Mouse (Mus musculus) gastrocnemius, postnatal 36 days (tissue): Measurements from ENCODE around the gene Mlh1. TPM values are rescaled to one million over a fixed set of nuclear protein-coding genes. Genes with fewer than 3 reads are reported as not detected.
A peak's percentile ranks its signal among the peaks of the same experiment; 100 is the strongest.

Source experiments
- DNase-seq, 2 experiments: peaks; one replicate each; pipeline ENCODE4 v3.0.0; 2022
- intact Hi-C: fragments of 180-260 bp; cut with DNase I; formaldehyde crosslinking; loops from one replicate; pipeline ENCODE4 v1.15.1; 2025
- total RNA-seq, 2 experiments: library from RNA; stranded (reverse); gene quantifications; 2 replicates each; pipeline ENCODE4 v1.2.3; 2021

The Mlh1 gene
- total RNA-seq, 2 experiments from 2014 or later = 4.9 to 8.4 TPM

DNA sequence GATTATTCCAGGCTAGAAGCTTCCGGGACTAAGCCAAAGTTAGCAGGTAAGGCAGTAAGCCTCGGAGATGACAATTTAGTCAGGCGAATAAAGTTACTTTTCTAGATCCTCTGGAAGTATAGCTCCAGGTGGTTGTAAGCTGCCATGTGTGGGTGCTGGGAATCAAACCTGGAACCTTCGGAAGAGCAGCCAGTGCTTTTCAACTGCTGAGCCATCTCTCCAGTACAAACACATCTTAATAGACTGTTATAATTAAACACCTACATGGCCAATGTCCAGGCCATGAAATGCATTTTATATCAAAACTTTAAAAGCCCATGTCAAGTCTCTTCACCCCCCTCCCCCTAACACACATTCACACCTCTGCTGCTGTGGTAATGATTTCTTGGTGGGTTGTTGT lies 16.4 kb upstream of the Mlh1 start:
- no peak for DNase-seq
- intact Hi-C loops = no loop called here

DNA sequence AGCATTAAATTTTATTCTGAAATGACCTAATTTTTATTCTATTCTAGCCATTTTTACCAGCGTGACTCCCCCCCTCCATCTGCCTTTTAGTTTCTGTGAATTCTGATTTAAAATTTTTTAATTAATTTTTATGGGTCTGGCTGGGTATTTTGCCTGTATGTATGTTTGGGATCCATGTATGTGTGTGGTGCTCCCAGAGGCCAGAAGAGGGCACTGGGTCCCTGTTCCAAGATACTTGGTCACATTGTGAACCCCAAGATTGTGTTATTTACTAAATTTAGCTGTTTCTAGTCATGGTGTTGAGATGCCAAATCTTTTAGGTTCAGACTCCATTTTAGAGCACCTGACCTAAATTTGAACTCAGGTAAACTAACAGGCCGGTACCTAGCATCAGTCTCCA lies 14.9 kb upstream of the Mlh1 start:
- intact Hi-C loops = no loop called here
- DNase-seq = no peak

DNA sequence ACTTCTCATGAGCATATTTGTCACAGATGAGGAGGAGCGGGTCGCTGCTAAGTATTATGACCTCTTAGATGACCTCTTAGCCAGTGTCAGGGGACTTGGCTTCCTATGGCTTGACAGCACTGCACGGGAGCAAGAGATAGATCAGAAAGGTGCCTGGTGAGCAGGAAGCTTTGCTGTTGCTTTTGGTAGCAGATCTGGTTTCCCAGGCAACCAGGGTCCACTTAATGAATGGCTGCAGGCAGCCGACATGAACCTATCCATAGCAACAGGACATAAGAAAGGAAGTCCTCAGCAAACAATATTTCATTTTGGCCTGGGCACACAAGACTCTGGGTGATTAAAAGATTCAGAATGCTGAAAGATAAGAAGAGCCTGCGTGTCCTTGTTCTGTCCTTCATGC lies 14.1 kb upstream of the Mlh1 start:
- DNase-seq = no peak
- intact Hi-C loops = no loop called here

DNA sequence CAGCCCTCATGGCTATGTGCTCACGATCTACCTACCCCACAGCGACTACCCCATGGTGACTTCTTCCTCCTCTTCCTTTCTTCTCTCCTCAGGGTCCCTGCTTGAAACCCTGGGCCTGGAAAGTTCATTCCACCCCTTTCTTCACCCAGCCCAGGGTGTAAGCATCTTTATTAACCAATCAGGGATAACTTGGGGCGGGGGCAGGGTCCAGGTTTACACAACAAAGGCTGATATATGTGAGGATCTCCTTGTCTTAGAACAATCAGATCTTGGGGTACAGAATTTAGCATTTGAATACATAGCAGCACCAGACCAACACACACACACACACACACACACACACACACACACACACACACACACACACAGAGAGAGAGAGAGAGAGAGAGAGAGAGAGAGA lies 13.5 kb upstream of the Mlh1 start:
- no peak for DNase-seq

DNA sequence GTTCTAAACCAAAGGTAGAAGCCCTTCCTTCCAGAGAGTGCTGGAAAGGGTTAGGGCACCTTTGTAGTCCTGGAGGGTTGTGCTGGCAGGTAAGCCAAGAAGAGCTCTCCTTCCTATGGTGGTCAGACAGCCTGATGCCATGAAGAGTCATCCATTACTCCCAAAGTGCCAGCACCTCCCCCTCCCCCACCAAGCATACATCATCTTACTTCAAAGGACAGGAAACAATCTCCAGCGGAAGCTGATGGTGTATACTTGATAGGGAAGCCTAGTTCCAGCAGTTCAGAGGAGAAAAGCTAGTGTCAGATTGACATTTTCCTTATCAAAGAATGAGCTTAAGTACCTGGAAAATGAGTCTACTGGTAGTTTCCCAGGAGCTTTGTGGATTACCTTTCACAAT lies 3.6 kb upstream of the Mlh1 start:
- no peak for DNase-seq
- intact Hi-C loops = no loop called here

More for the DNA sequence above, 13.5 kb upstream of the Mlh1 start:
- intact Hi-C loops = no loop called here

DNA sequence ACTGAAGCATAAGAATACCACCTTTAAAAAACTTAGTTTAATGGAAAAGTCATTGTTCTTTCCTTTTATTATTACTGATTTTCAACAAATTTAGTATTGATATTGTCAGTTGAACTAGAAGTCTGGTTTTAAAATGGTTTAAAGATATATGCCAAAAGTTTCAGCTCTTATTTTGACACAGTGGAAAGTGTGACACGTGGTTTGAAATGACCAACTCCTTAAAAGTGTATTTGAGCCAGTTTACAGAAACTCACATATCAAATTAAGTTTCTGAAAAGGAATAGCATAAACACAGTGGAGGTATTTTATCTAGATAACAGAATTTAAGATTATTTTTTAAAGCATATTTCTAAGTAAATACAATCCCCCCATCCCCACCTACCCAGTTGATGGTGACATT lies 2.4 kb upstream of the Mlh1 start:
- intact Hi-C loops = no loop called here
- DNase-seq = no peak

DNA sequence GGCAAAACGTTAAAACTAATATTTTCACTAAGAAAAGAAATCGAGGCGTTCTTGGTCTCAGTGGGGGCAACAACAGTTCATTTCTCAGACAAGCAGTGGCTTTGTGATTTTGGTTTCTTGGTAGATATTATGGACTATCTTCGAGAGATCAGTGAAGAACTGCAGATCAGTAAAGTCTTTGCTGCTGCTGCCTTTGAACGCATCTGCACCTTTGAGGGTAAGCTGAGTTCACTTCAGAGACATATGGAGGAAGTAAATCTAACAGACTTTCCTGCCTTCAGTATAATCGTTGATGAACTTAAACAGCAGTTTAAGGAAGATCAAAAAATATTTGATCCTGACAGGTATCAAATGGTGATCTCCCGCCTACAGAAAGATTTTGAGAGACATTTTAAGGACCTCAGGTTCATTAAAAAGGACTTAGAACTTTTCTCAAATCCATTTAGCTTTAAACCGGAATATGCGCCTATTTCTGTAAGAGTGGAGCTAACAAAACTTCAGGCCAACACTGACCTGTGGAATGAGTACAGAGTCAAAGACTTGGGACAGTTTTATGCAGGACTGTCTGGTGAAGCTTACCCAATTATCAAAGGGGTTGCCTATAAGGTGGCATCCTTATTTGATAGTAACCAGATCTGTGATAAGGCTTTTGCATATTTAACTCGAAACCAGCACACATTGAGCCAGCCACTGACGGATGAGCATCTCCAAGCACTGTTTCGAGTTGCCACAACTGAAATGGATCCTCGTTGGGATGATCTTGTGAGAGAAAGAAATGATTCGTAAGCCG lies 1.6 kb upstream of the Mlh1 start:
- intact Hi-C loops = no loop called here
- no peak for DNase-seq

DNA sequence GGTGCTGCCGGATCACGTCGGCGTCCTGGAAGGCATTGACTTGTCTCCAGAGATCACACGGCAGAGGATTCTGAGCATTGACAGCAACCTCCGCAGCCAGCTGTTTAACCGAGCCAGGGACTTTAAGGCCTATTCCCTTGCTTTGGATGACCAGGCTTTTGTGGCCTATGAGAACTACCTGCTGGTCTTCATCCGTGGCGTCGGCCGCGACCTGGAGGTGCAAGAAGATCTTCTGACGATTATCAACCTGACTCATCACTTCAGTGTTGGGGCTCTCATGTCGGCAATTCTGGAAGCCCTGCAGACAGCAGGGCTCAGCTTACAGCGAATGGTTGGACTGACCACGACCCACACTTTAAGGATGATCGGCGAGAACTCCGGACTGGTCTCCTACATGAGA lies 765 bp upstream of the Mlh1 start:
- DNase-seq = peak in 1 of 2 experiments; percentile 9
- intact Hi-C loops = no loop called here

DNA sequence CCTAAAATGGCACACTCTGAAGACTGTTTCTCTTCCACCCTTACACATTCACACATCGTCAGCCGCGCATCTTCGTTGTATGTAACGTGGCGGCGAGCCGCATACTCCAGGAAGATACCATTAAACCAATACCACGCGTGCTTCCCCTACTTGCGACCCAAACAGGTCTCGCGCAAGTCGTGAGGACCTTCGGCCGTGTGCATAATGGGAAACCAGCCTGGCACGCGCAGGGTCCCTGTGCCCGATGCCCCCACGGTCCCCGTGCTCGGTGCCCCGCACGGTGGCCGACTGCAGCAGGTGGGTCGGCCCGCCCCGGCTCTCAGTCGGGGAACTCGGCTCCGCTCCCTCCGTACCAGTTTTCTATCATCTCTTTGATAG lies 546 bp downstream of the Mlh1 start:
- intact Hi-C loops = no loop called here

DNA sequence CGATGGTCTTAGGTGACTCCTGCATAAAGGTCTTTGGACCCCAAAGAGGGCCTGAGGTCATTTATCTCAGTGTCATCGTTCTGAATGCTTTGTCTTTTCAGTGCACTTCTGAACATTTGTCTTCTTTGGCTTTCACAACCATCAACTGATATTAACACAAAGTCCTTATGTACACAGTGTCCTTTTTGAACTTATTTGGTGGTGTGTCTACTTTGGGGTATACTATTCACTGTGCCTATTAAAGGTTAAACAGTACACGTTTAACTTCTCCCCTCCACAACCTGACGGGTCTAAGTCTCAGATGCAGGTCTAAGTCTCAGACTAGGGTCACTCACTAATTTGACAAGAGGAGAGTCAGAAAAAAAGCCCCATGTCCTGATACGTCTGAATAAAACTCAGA lies 985 bp downstream of the Mlh1 start:
- intact Hi-C loops = no loop called here
- DNase-seq = no peak

More for the DNA sequence above, 546 bp downstream of the Mlh1 start:
- no peak for DNase-seq

DNA sequence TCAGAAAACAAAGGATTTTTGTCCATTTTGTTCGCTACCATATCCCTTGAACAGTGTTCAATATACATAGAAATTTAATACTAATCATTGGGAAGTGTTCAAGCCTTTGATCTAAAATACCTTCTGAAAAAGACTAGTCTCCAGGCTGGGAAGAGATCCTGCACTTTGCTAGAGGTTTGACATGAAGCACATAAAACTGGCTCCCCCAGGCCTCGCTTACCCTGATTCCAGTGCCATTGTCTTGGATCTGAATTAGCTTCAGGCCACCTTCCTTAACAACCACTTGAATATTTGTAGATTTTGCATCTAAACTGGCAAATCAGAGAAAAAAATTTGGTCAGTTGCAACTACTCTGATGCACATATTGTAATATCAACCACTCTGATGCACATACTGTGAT lies 3.6 kb downstream of the Mlh1 start:
- intact Hi-C loops = no loop called here
- DNase-seq = no peak

DNA sequence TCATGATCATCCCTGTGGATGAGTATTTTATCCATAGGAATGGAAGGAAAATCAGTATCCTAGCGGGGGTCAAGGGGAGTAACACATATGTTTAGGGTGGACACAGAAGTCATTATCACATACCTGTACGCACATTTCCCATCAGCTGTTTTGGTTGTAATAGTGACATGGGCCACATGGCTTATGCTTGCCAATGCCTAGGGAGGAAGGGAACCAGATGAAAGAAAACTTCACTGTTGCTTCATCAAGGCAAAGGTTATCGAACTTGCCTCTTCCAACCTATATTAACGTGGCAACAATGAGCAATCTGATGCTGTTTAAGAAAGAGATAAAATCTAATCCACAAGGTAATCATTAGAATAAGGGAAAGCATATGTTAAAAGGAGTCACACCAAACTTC lies 10.2 kb downstream of the Mlh1 start:
- intact Hi-C loops = no loop called here
- no peak for DNase-seq

DNA sequence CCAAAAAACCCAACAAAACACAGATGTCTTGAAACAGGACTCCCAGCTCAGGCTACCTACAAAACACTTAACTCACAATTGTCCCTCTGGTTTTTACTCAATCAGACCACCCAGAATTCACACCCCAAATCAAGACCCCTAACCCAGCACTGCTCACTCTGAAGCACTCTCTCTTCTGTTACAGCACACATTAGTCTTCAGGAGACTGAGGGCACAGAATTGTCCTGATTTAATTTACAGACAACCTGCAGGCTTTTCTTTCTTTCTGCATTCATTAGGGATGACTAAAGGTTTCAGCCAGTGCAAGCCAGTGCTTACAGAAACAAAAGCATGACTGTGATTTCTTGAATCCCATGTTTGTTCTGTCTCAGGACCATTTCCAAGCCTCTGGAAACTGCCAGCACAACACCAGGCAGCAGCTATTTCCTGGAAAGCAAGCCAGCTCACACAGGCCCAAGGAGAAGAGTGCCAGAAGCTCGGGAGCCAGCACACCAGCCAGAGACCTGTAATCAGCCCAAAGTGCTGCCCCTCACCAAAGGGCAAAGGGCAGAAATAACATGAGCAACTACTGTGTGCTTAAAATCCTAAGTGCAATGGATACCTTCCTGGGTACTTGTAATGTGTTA lies 11.1 kb downstream of the Mlh1 start:
- peak; percentile 13 to 33 for DNase-seq
- intact Hi-C loops = no loop called here

DNA sequence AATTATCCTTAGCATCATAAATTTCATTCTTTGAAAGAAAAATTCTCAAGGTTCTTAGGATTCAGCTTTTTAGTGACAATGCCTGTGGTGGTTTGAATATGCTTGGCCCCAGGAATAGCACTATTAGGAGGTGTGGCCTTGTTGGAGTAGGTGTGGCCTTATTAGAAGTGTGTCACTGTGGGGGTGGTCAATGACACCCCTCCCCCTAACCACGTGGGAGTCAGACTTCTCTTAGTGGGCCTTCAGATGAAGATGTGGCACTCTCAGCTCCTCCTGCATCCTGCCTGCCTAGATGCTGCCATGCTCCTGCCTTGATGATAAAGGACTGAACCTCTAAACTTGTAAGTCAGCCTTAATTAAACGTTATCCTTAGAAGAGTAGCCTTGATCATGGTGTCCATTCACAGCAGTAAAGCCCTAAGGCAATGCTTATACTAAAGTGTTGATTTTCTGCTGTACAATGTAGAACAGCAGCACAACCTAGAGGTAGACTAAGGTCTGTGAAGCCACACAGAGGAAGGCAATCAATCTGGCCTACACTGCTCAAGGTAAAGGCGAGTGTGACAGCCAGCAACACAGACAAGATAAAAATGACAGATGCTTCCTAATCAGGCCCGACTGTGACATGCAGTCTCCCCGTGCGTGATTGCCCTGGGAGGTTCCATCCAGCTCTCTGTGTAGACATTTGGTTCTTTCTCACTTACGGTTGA lies 19.3 kb downstream of the Mlh1 start:
- DNase-seq = no peak
- intact Hi-C loops = no loop called here

DNA sequence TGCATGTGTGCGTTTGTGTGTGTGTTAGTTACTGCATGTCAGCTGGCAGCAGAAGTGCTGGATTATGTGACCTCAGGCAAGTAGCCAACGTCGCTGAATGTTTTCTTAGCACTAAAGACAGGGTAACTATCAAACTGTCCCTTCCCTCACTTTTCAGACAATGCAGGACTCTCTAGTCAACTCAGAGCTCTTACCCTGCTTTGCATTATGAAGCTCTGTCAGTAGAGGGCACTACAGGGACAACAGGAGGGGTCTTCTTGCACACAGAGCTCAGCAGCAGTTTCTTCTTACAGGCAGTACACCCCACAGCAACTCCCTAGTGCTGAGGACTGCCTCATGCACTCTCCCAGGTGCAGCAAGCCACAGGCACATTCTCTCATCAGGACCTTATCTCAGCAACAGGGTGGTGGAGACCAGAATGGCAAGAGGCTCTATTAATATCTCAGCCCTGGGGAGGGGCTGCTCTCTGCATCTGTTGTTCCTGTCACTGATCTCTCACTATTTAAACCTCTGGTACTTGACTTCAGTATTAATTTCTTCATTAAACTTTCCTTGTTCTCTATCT lies 23.8 kb downstream of the Mlh1 start:
- intact Hi-C loops = no loop called here
- DNase-seq = peak in 1 of 2 experiments; percentile 9

DNA sequence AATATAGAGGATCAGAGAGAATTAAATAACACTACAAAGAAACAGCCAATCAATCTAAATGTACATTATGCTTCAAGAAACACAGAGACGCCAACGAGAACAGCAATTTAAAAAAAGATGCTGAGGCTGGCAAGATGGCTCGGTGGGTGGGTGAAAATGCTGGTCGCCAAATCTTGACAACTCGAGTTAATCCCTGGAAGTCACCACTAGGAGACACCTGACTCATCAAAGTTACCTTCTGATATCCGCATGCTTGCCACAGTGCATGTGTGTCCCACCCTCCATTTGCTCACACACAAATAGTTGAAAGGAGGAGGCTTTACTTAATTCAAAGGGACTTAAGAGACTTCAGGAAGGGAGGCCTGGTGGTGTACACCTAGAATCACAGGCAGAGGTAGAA lies 26.0 kb downstream of the Mlh1 start:
- intact Hi-C loops = no loop called here
- no peak for DNase-seq

DNA sequence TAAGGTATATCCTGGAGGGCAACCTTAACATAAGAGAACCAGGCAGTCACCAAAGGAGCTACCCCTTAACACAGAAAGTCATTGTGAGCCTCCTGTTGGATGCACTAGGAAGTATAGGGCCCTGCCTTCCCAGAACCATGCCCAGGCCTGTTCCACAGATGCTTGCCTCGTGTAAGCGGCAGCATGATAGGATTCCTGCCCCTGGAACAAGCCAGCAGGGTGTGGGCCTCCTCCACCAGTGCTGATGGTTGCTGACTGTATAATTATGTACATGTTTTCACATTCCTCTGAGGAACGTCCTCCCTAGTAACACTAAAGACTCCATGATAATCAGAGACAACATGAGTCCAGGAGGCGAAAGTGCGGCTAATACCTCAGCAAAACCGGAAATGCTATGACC lies 28.2 kb downstream of the Mlh1 start:
- no peak for DNase-seq
- intact Hi-C loops = no loop called here

DNA sequence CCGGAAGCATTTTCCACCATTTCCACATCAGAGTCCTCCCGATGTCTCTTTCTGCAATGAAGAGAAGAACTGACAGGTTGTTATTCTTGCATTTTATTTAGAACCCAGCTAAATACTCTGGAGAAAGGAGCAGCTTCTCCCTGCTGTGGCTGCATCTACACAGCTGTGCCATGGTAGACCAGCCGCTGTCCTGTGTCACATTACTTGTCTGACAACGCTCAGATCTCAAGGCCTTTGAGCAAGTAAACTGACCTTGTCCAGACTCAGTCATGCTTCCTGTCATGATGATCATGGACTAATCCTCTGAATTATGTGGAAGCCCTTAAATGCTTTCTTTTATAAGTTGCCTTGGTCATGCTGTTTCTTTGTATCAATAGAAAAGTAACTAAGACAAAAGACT lies 31.8 kb downstream of the Mlh1 start:
- DNase-seq = no peak
- intact Hi-C loops = no loop called here

DNA sequence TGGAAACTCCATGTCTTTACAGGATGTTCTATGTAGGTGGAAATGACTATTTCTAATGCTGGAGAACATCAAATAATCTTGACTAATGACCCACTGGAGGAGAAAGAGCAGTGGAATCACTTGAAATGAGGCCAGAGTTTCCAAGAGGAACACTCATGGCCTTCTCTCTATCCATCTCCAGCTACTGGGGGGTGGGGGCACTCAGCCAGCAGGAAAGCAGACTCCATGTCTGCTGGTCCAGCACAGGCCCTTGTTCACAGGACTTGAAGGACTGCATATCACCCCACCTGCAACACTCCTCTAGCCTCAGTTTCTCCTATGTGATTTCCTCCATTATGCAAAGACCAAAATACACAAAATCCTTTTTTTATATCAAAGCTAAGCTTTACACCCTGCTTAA lies 33.9 kb downstream of the Mlh1 start:
- DNase-seq = no peak
- intact Hi-C loops = no loop called here

DNA sequence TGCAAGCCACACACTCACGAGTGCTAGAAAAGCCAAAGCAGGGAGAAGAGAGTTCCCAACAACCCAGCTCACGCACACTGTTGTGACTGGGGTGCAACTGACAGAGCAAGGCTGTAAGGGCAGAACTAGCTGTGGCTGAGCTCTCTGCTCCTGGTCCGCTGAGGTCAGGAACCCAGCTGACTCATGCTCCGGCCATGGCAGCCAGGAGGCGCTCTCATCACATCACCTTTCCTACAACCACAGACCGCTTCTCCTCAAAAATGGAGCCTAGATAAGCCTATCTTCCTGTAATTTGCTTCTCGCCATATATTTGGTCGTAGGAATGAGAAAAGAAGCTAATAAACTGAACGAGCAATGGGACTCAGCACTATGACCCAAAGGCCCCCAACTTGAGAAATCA lies 36.9 kb downstream of the Mlh1 start:
- DNase-seq = no peak
- intact Hi-C loops = no loop called here

DNA sequence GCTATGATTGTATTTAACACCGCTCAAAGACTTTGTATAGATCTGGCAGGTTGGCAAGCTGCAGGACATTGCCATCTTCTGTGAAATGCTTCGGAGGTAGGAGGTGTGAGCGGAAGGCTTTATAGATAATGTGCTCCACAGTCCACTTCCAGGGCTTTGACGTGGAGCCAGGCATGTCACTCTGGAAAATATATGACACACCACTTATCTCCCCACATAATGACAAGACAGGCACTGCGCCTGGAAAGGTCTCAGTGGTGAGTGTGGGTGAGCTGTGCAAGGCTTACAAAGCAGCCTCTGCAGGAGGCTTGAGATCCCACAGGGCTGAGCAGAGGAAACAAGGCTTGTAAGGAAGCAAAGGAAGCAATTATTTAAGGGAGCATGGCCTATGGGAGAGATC lies 43.1 kb downstream of the Mlh1 start:
- no peak for DNase-seq
- intact Hi-C loops = no loop called here

DNA sequence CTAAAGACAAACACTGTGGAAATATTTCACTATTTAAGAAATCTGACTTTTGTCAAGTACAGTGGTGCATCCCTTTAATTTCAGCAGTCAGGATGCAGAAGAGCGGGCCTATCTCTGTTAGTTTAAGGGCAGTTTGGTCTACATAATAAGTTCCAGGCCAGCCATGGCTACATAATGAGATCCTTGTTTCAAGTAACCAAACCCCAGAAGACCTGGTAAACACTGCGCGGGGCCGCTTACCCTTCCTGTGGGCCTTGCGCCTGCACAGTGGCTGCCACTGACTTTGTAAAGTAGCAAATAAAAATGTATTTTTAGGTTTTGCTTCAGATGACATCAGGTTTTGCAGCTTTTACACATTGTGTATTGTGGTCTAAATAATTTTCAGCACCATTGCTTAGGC lies 48.2 kb downstream of the Mlh1 start:
- DNase-seq = no peak
- intact Hi-C loops = no loop called here
